Comparison of ENCODE assay signal across 30 mouse cellular contexts in genomic region chr8:87619529-87619928, GRCm38 (mm10). TPM values are rescaled to one million over a fixed set of nuclear protein-coding genes. Genes with fewer than 3 reads are reported as not detected.
"Had no signal": no experiment of that assay in that cellular context is flagged by ENCODE, and none has a peak within 500 bp of the region (broad histone marks: within the 10 kb centered on the region; RNA-seq: fewer than 3 reads in every experiment).

No protein-coding gene starts in this region.

- H3K4me2 ChIP-seq: limb, embryonic 13.5 days; liver, embryonic 12.5 days; liver, embryonic 15.5 days; lung, embryonic 15.5 days; midbrain, embryonic 11.5 days; midbrain, embryonic 15.5 days; stomach, embryonic 15.5 days had no signal

- H3K27me3 ChIP-seq: liver, embryonic 15.5 days; midbrain, embryonic 15.5 days; stomach, embryonic 15.5 days had no signal

- H3K4me3 ChIP-seq: layer of hippocampus, adult 2 months; limb, embryonic 10.5 days; limb, embryonic 13.5 days; liver, embryonic 12.5 days; liver, embryonic 15.5 days; lung, embryonic 15.5 days; midbrain, embryonic 15.5 days; myocyte; stomach, embryonic 15.5 days had no signal

- DNase-seq: kidney, adult 2 months; layer of hippocampus, adult 9-11 months; liver; lung, adult 18-20 months; retina, postnatal 1 day; spleen, adult 18-20 months; thymus, adult 2 months; thymus, postnatal 14 days; thymus, postnatal 4 days had no signal

- ATAC-seq: liver, embryonic 12.5 days; midbrain, embryonic 15.5 days had no signal

- H3K9ac ChIP-seq: limb, embryonic 13.5 days; liver, embryonic 12.5 days; liver, embryonic 15.5 days; lung, embryonic 15.5 days; midbrain, embryonic 15.5 days; stomach, embryonic 15.5 days had no signal

- H3K36me3 ChIP-seq: limb, embryonic 10.5 days; limb, embryonic 13.5 days; liver, embryonic 12.5 days; liver, embryonic 15.5 days; lung, embryonic 15.5 days; midbrain, embryonic 15.5 days; stomach, embryonic 15.5 days had no signal

- H3K4me1 ChIP-seq: limb, embryonic 13.5 days; liver, embryonic 12.5 days; liver, embryonic 15.5 days; stomach, embryonic 15.5 days had no signal

- H3K9me3 ChIP-seq: limb, embryonic 10.5 days; limb, embryonic 13.5 days; liver, embryonic 12.5 days; liver, embryonic 15.5 days; lung, embryonic 15.5 days; midbrain, embryonic 15.5 days; stomach, embryonic 15.5 days had no signal

- H3K27ac ChIP-seq: kidney, postnatal 0 days; layer of hippocampus, adult 2 months; limb, embryonic 10.5 days; limb, embryonic 13.5 days; liver, embryonic 12.5 days; liver, embryonic 15.5 days; lung, embryonic 15.5 days; midbrain, embryonic 15.5 days; stomach, embryonic 15.5 days had no signal

RNA-seq across cellular contexts. Expression of gene 4933402J07Rik, which starts 55.9 kb away (rescaled TPM):
- total RNA-seq: layer of hippocampus, adult 2 months; layer of hippocampus, postnatal 25 days; left cerebral cortex, adult 18-20 months; left cerebral cortex, postnatal 25 days; megakaryocyte progenitor cell, adult 5-6 weeks; megakaryocyte-erythroid progenitor cell, adult 5-6 weeks; monocyte, adult 5-6 weeks; neutrophil, adult 5-6 weeks had no signal
- polyA plus RNA-seq: kidney, adult 2 months; kidney, embryonic 14.5 days; kidney, postnatal 0 days; large intestine, adult 2 months; limb, embryonic 10.5 days; limb, embryonic 13.5 days; liver, embryonic 12.5 days; liver, embryonic 15.5 days; lung, embryonic 15.5 days; midbrain, embryonic 11.5 days; midbrain, embryonic 15.5 days; myocyte; neural tube, embryonic 11.5 days; stomach, embryonic 15.5 days; thymus, adult 2 months had no signal
